Mouse (Mus musculus) ES-E14 (cell line): ENCODE results near the gene Fbxo44. TPM values are rescaled to one million over a fixed set of nuclear protein-coding genes. Genes with fewer than 3 reads are reported as not detected.

Source experiments
- DNase-seq: peaks from one replicate; pipeline ENCODE4 v3.0.0-alpha.2; 2013; ENCODE audit warnings: low read depth, low spot score
- H3K27ac ChIP-seq: 2 replicates; pipeline ENCODE4 v1.5.1; 2012; ENCODE audit warnings: low read depth, mild to moderate bottlenecking, low read length, moderate library complexity, mixed read lengths; ENCODE audit not compliant: poor library complexity, insufficient read depth, severe bottlenecking
- H3K36me3 ChIP-seq: 2 replicates; pipeline ENCODE4 v1.6.1; 2012; ENCODE audit warnings: mild to moderate bottlenecking, low read length, moderate library complexity, mixed read lengths; ENCODE audit not compliant: control insufficient read depth, poor library complexity, insufficient read depth, severe bottlenecking
- H3K4me1 ChIP-seq, 2 experiments: fragments of 150-350 bp in 1 of 2; sonication (generic) in 1 of 2; 2 replicates each; pipeline ENCODE4 v1.6.1; 2012; ENCODE audit warnings: low read length in 2 of 2, mild to moderate bottlenecking in 1 of 2, mixed read lengths in 1 of 2; ENCODE audit not compliant: control insufficient read depth in 2 of 2, insufficient read depth in 2 of 2, poor library complexity in 1 of 2
- H3K4me3 ChIP-seq, 2 experiments: fragments of 150-350 bp in 1 of 2; sonication (generic) in 1 of 2; 2 replicates each; pipeline ENCODE4 v1.5.1; 2012; ENCODE audit warnings: low read length in 2 of 2, low read depth in 1 of 2, mild to moderate bottlenecking in 1 of 2, mixed read lengths in 1 of 2; ENCODE audit not compliant: insufficient read depth in 1 of 2, poor library complexity in 1 of 2, severe bottlenecking in 1 of 2
- H3K9ac ChIP-seq: 2 replicates; pipeline ENCODE4 v1.6.1; 2012; ENCODE audit warnings: low read depth, mild to moderate bottlenecking, low read length, mixed read lengths; ENCODE audit not compliant: poor library complexity, insufficient read depth, severe bottlenecking
- H3K9me3 ChIP-seq: fragments of 150-350 bp; sonication (generic); 2 replicates; pipeline ENCODE4 v1.6.1; 2012; ENCODE audit warnings: low read depth, mild to moderate bottlenecking, low read length; ENCODE audit not compliant: control insufficient read depth, insufficient read depth
- CHD2 ChIP-seq: IDR thresholded peaks from 2 replicates; pipeline ENCODE4 v1.6.1; 2014; ENCODE audit warnings: mild to moderate bottlenecking, low read depth, low read length, inconsistent platforms
- HCFC1 ChIP-seq: IDR thresholded peaks from 2 replicates; pipeline ENCODE4 v1.6.1; 2012; ENCODE audit warnings: low read length, inconsistent platforms, borderline replicate concordance; ENCODE audit not compliant: insufficient read depth
- MAFK ChIP-seq: IDR thresholded peaks from 2 replicates; pipeline ENCODE4 v1.6.1; 2014; ENCODE audit warnings: mild to moderate bottlenecking, low read depth, low read length, inconsistent platforms; ENCODE audit not compliant: insufficient read depth
- ZC3H11A ChIP-seq: IDR thresholded peaks from 2 replicates; pipeline ENCODE4 v1.6.1; 2012; ENCODE audit warnings: low read depth, mild to moderate bottlenecking, inconsistent platforms, low read length, borderline replicate concordance
- ZNF384 ChIP-seq: IDR thresholded peaks from 2 replicates; pipeline ENCODE4 v1.6.1; 2012; ENCODE audit warnings: low read depth, low read length, inconsistent platforms
- in situ Hi-C, 2 experiments: fragments of 600-800 bp; cut with MboI; formaldehyde crosslinking; loops; one replicate each; pipeline ENCODE4 v1.15.1; 2025; ENCODE audit warnings: low sequenced_read_pairs in 2 of 2, inconsistent platforms in 1 of 2; ENCODE audit not compliant: unreplicated experiment in 2 of 2
- total RNA-seq: library from RNA; depleted of rRNA; stranded (reverse); fragments of 300-350 nt; gene quantifications from 2 replicates; pipeline ENCODE4 v1.2.3, GENCODE M21; 2012

Gene Fbxo44
- total RNA-seq, 1 experiment = 5.1 TPM

DNA sequence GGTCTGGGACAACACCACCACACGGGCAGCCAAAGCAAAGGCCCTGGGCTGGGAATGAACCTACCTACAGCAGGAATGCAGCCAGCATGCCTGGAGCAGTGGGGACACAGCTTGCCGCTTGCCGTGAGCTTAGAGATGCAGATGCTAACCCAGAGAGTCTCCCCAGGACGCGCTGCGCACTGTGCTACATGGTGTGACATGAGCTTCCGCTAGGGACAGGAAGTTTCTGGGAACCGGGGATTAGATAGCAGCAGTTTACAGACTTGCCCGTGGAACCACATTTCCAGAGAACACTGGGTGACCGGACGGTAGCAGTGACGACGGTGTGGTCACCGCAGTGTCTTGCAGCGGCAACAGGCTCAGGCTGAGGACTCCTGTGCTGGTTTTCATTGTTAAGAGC lies 9.3 kb upstream of the Fbxo44 start:
- Histone ChIP-seq H3K36me3 (no peaks in the 10 kb centered on the region), H3K27ac (0 out of 2 replicates have a peak overlapping the region, but pooled peaks have one; percentile 29), H3K9me3 (no peaks in the 10 kb centered on the region), H3K4me3 (peak overlapping the region; percentile 36 to 52), H3K9ac (peak overlapping the region; percentile 50), H3K4me1 (peaks cover 0 to 12% of the 10 kb centered on the region in 2 experiments; a peak in 2 of 4 replicates)
- in situ Hi-C loops = loop anchor here in 1 of 2 experiments (5.0 kb wide), 1 partner anchor 57 kb away; no protein-coding TSS in a partner anchor
- DNase-seq = no peak
- TF ChIP-seq ZNF384 = no peak
- TF ChIP-seq MAFK = no peak
- TF ChIP-seq HCFC1 = no peak
- TF ChIP-seq CHD2 = no peak
- no peak for TF ChIP-seq ZC3H11A

DNA sequence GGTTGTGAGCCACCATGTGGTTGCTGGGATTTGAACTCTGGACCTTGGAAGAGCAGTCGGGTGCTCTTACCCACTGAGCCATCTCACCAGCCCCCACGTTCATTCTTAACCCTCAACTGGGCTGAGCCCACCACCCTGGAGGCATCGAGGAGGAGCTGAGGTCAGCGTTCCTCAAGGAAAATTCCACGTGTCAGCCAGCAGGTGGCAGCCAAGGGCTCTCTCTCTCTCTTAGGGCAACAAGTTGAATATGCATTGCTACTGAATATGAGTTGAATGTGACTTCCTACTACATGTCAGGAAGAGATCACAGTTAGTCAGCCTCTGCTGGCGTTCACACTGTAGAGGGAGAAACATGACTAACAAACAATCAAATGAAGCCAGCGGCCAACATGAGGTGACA lies 8.0 kb upstream of the Fbxo44 start:
- no peak for DNase-seq
- H3K36me3 ChIP-seq = no peaks in the 10 kb centered on the region
- peaks cover 0 to 15% of the 10 kb centered on the region in 2 experiments; a peak in 2 of 4 replicates for H3K4me1 ChIP-seq
- H3K9me3 ChIP-seq = no peaks in the 10 kb centered on the region
- no peak overlapping the region for H3K4me3 ChIP-seq
- TF ChIP-seq ZNF384 = no peak
- TF ChIP-seq MAFK = peak; percentile 91
- H3K9ac ChIP-seq = no peak overlapping the region
- in situ Hi-C loops = loop anchor here in 1 of 2 experiments (5.0 kb wide), 1 partner anchor 56 kb away; no protein-coding TSS in a partner anchor
- H3K27ac ChIP-seq = no peak overlapping the region

DNA sequence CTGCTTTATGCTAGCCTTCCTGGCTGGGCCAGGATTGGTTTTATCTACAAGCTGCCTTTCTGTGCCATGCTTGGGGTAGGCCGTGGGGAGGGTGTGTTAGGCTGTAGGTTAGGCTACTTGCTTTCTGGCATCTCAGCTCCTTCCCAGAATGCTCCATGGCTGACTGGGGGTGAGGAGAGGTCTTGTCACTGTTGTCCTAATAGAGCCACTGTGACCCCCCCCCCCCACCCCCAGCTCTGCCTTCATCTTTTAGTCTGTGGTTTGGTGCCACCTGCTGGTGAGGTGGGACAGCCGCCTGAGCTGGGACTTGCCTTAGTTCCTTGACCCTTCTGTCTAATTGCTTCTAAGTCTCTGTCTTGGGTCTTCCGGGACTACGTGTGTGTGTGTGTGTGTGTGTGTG lies 6.7 kb upstream of the Fbxo44 start:
- H3K4me3 ChIP-seq = no peak overlapping the region

DNA sequence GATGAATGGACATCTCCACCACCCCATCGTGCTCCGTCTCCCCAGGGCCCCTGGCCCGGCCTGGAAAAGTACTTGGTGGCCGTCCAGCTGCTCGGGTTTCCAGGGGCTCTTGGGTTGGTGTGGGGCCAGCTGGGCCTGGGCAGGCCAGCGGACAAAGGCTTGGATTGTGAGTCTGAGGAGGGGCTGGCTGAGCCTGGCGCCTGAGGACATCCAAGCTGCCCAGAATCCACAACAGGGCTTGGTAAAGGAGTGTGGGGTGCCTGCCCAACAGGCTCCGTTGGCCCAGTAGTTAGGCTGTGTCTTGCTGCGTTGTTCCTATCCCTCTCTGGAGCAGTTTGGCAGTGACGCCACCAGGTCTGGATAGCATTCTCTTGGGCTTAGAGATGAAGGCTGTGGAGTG lies 6.1 kb upstream of the Fbxo44 start:
- DNase-seq = no peak
- H3K4me1 ChIP-seq = peaks cover 0 to 16% of the 10 kb centered on the region in 2 experiments; a peak in 2 of 4 replicates
- H3K27ac ChIP-seq = no peak overlapping the region
- TF ChIP-seq HCFC1 (no peak), CHD2 (no peak), MAFK (no peak), ZNF384 (no peak), ZC3H11A (no peak)
- no peak overlapping the region for H3K9ac ChIP-seq
- no peak overlapping the region for H3K4me3 ChIP-seq
- H3K9me3 ChIP-seq = no peaks in the 10 kb centered on the region
- in situ Hi-C loops = loop anchor here in 1 of 2 experiments (5.0 kb wide), 1 partner anchor 54 kb away; no protein-coding TSS in a partner anchor
- no peaks in the 10 kb centered on the region for H3K36me3 ChIP-seq

More for the DNA sequence above, 6.7 kb upstream of the Fbxo44 start:
- no peaks in the 10 kb centered on the region for H3K9me3 ChIP-seq
- no peak for TF ChIP-seq ZNF384
- no peak; the same call in 1 of the 2 replicates for TF ChIP-seq ZC3H11A
- TF ChIP-seq HCFC1 = no peak
- TF ChIP-seq CHD2 = no peak
- TF ChIP-seq MAFK = no peak
- in situ Hi-C loops = loop anchor here in 1 of 2 experiments (5.0 kb wide), 1 partner anchor 55 kb away; no protein-coding TSS in a partner anchor
- no peak overlapping the region for H3K9ac ChIP-seq
- H3K36me3 ChIP-seq = no peaks in the 10 kb centered on the region
- no peak overlapping the region for H3K27ac ChIP-seq
- peaks cover 0 to 15% of the 10 kb centered on the region in 2 experiments; a peak in 2 of 4 replicates for H3K4me1 ChIP-seq
- DNase-seq = no peak

DNA sequence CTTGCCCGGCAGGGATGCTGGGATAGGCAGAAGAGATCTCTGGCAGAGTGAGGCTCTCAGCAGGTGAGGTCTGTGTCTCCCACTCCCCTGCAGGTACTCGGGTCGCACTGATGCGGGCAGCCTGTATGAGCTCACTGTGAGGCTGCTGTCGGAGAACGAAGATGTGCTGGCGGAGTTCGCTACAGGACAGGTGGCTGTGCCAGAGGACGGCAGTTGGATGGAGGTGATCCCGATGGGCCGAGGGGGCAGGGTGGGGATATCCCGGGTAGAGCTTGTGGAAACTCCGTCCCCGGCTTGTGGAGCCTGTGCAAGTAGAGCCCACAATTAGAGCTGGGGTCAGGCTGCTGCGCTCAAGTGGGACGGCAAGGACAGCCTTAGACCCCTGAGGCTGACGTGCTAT lies 5.3 kb upstream of the Fbxo44 start:
- H3K4me3 ChIP-seq = peak overlapping the region in 1 of 2 experiments; percentile 31; a peak in 1 of 4 replicates
- peaks cover 0 to 22% of the 10 kb centered on the region in 2 experiments; a peak in 2 of 4 replicates for H3K4me1 ChIP-seq

More for the DNA sequence above, 5.3 kb upstream of the Fbxo44 start:
- no peak overlapping the region for H3K9ac ChIP-seq
- in situ Hi-C loops = loop anchor here in 1 of 2 experiments (5.0 kb wide), 1 partner anchor 53 kb away; no protein-coding TSS in a partner anchor
- no peak overlapping the region for H3K27ac ChIP-seq
- TF ChIP-seq ZC3H11A (no peak), HCFC1 (no peak), ZNF384 (no peak), MAFK (no peak), CHD2 (no peak)
- no peaks in the 10 kb centered on the region for H3K36me3 ChIP-seq
- DNase-seq = no peak
- H3K9me3 ChIP-seq = no peaks in the 10 kb centered on the region
